Mouse (Mus musculus): ENCODE results near the gene Mpz.
A peak's percentile ranks its signal among the peaks of the same experiment; 100 is the strongest.

Gene Mpz

GRCm38 (mm10) chr1:171187851-171188700 is 37.6 kb downstream of the Mpz start:
- DNase-seq (ENCODE audit: low spot score in 2 of 2), result no peak

GRCm38 (mm10) chr1:171189046-171189445 is 38.5 kb downstream of the Mpz start:
- no peak for DNase-seq (ENCODE audit: low spot score in 2 of 2)

GRCm38 (mm10) chr1:171189476-171190114 is 39.1 kb downstream of the Mpz start:
- DNase-seq (ENCODE audit: low spot score in 2 of 2), result peak in 1 of 2 experiments; percentile 52

- DNase-seq (ENCODE audit: low spot score in 2 of 2), result no peak
These were observed 40.3 kb downstream of the Mpz start for GRCm38 (mm10) chr1:171190832-171191231.

GRCm38 (mm10) chr1:171192283-171192682 is 41.8 kb downstream of the Mpz start:
- DNase-seq (ENCODE audit: low spot score in 2 of 2), result no peak

GRCm38 (mm10) chr1:171193093-171193840 is 42.8 kb downstream of the Mpz start:
- no peak for DNase-seq (ENCODE audit: low spot score in 2 of 2)

- no peak for DNase-seq (ENCODE audit: low spot score in 2 of 2)
These were observed 43.7 kb downstream of the Mpz start for GRCm38 (mm10) chr1:171193911-171194830.

- no peak for DNase-seq (ENCODE audit: low spot score in 2 of 2)
These were observed 44.7 kb downstream of the Mpz start for GRCm38 (mm10) chr1:171195046-171195822.

GRCm38 (mm10) chr1:171195887-171196397 is 45.4 kb downstream of the Mpz start, which contains the start of gene Pcp4l1:
Pcp4l1 (minus strand) TSS chr1:171196268.
- DNase-seq (ENCODE audit: low spot score in 2 of 2), result peak; percentile 55 to 63

- DNase-seq (ENCODE audit: low spot score in 2 of 2), result no peak
These were observed 49.0 kb downstream of the Mpz start for GRCm38 (mm10) chr1:171199532-171199931.

GRCm38 (mm10) chr1:171200769-171201168 is 50.3 kb downstream of the Mpz start:
- DNase-seq (ENCODE audit: low spot score in 2 of 2), result no peak

- DNase-seq (ENCODE audit: low spot score in 2 of 2), result no peak
These were observed 53.1 kb downstream of the Mpz start for GRCm38 (mm10) chr1:171203471-171204248.

GRCm38 (mm10) chr1:171204249-171204644 is 53.7 kb downstream of the Mpz start:
- no peak for DNase-seq (ENCODE audit: low spot score in 2 of 2)

- DNase-seq (ENCODE audit: low spot score in 2 of 2), result no peak
These were observed 55.4 kb downstream of the Mpz start for GRCm38 (mm10) chr1:171205704-171206493.

GRCm38 (mm10) chr1:171209409-171209808 is 58.9 kb downstream of the Mpz start:
- no peak for DNase-seq (ENCODE audit: low spot score in 2 of 2)

All from left cerebral cortex, adult 9 months (tissue).